Mouse (Mus musculus): ENCODE measurements around the gene Stard3. TPM values are rescaled to one million over a fixed set of nuclear protein-coding genes. Genes with fewer than 3 reads are reported as not detected.

Gene Stard3
- 29.2 to 57.7 TPM (median 50.9 TPM) in 3 replicates for total RNA-seq (2017)

GRCm38 (mm10) chr11:98358161-98359083 lies at the start of gene Stard3:
TSS of gene Stard3 (plus strand) at chr11:98358368.
- peak; percentile 78 for ATAC-seq (replicated peaks; ENCODE audit: insufficient number of reproducible peaks, low FRiP score, low TSS enrichment, poor library complexity, severe bottlenecking)

GRCm38 (mm10) chr11:98313790-98314323 lies 44.3 kb upstream of the Stard3 start:
- no peak for ATAC-seq (replicated peaks; ENCODE audit: insufficient number of reproducible peaks, low FRiP score, low TSS enrichment, poor library complexity, severe bottlenecking)

GRCm38 (mm10) chr11:98317479-98317878 lies 40.7 kb upstream of the Stard3 start:
- no peak for ATAC-seq (replicated peaks; ENCODE audit: insufficient number of reproducible peaks, low FRiP score, low TSS enrichment, poor library complexity, severe bottlenecking)

GRCm38 (mm10) chr11:98318421-98319116 lies 39.6 kb upstream of the Stard3 start:
- no peak for ATAC-seq (replicated peaks; ENCODE audit: insufficient number of reproducible peaks, low FRiP score, low TSS enrichment, poor library complexity, severe bottlenecking)

GRCm38 (mm10) chr11:98319120-98319519 lies 39.0 kb upstream of the Stard3 start:
- ATAC-seq (replicated peaks; ENCODE audit: insufficient number of reproducible peaks, low FRiP score, low TSS enrichment, poor library complexity, severe bottlenecking): no peak

GRCm38 (mm10) chr11:98319544-98319943 lies 38.6 kb upstream of the Stard3 start:
- ATAC-seq (replicated peaks; ENCODE audit: insufficient number of reproducible peaks, low FRiP score, low TSS enrichment, poor library complexity, severe bottlenecking): no peak

GRCm38 (mm10) chr11:98319944-98320343 lies 38.2 kb upstream of the Stard3 start:
- ATAC-seq (replicated peaks; ENCODE audit: insufficient number of reproducible peaks, low FRiP score, low TSS enrichment, poor library complexity, severe bottlenecking): no peak

GRCm38 (mm10) chr11:98320381-98320780 lies 37.8 kb upstream of the Stard3 start:
- no peak for ATAC-seq (replicated peaks; ENCODE audit: insufficient number of reproducible peaks, low FRiP score, low TSS enrichment, poor library complexity, severe bottlenecking)

- no peak for ATAC-seq (replicated peaks; ENCODE audit: insufficient number of reproducible peaks, low FRiP score, low TSS enrichment, poor library complexity, severe bottlenecking)
Measured at GRCm38 (mm10) chr11:98320806-98321676, 37.1 kb upstream of the Stard3 start.

GRCm38 (mm10) chr11:98321677-98322003 lies 36.5 kb upstream of the Stard3 start:
- no peak for ATAC-seq (replicated peaks; ENCODE audit: insufficient number of reproducible peaks, low FRiP score, low TSS enrichment, poor library complexity, severe bottlenecking)

GRCm38 (mm10) chr11:98322159-98322558 lies 36.0 kb upstream of the Stard3 start:
- no peak for ATAC-seq (replicated peaks; ENCODE audit: insufficient number of reproducible peaks, low FRiP score, low TSS enrichment, poor library complexity, severe bottlenecking)

- no peak for ATAC-seq (replicated peaks; ENCODE audit: insufficient number of reproducible peaks, low FRiP score, low TSS enrichment, poor library complexity, severe bottlenecking)
Measured at GRCm38 (mm10) chr11:98323136-98323866, 34.9 kb upstream of the Stard3 start.

GRCm38 (mm10) chr11:98323933-98324332 lies 34.2 kb upstream of the Stard3 start:
- no peak for ATAC-seq (replicated peaks; ENCODE audit: insufficient number of reproducible peaks, low FRiP score, low TSS enrichment, poor library complexity, severe bottlenecking)

GRCm38 (mm10) chr11:98325191-98325820 lies 32.9 kb upstream of the Stard3 start:
- ATAC-seq (replicated peaks; ENCODE audit: insufficient number of reproducible peaks, low FRiP score, low TSS enrichment, poor library complexity, severe bottlenecking): no peak

GRCm38 (mm10) chr11:98325821-98326218 lies 32.3 kb upstream of the Stard3 start:
- ATAC-seq (replicated peaks; ENCODE audit: insufficient number of reproducible peaks, low FRiP score, low TSS enrichment, poor library complexity, severe bottlenecking): no peak

GRCm38 (mm10) chr11:98326741-98327135 lies 31.4 kb upstream of the Stard3 start:
- no peak for ATAC-seq (replicated peaks; ENCODE audit: insufficient number of reproducible peaks, low FRiP score, low TSS enrichment, poor library complexity, severe bottlenecking)

GRCm38 (mm10) chr11:98327136-98328030 lies 30.8 kb upstream of the Stard3 start:
- ATAC-seq (replicated peaks; ENCODE audit: insufficient number of reproducible peaks, low FRiP score, low TSS enrichment, poor library complexity, severe bottlenecking): no peak

Data from monocyte, adult 5-6 weeks (primary cell).